Mouse (Mus musculus) bone marrow, adult 2 months (tissue): Measurements from ENCODE around the gene Bcl6b.

Experiments used
- CTCF ChIP-seq: fragments of 200-500 bp; IDR thresholded peaks from 2 replicates; pipeline ENCODE4 v1.5.1; 2011; ENCODE audit warnings: low read length, control low read depth; ENCODE audit not compliant: control insufficient read depth, insufficient read depth
- POLR2A ChIP-seq: fragments of 200-500 bp; IDR thresholded peaks from 2 replicates; pipeline ENCODE4 v1.6.1; 2011; ENCODE audit warnings: low read depth, mild to moderate bottlenecking, control low read depth, low read length, borderline replicate concordance; ENCODE audit not compliant: control insufficient read depth

- TF ChIP-seq POLR2A (no peak), CTCF (no peak)
Observed at GRCm38 (mm10) chr11:70236717-70237116, 7.1 kb upstream of the Bcl6b start.
